ENCODE assay signal across 27 mouse cellular contexts in the genomic region with DNA sequence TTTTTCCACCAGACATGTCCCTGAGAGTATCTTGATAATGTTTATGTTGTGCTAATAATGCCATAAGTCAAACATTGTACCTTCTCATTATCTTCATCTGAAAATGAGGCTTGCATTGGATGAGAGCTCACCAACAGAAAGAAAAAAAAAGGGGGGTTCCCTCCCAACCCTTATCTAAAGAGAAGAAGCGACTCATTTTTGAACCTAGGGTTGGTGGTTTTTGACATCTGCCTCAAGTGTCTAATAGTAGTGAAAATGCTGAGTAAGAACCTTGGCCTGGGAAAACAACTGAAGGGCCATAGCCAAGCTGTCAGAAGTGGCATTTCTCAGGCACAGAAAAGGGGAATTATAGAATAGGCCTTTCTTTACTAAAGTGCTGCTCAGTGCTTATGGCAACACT.
A peak's percentile ranks its signal among the peaks of the same experiment; 100 is the strongest.
DNase-seq lines count a peak whose midpoint lies in the region; ATAC-seq and TF ChIP-seq lines count a peak whose summit lies in the region.
"Had no signal": no experiment of that assay in that cellular context is flagged by ENCODE, and none has a peak within 500 bp of the region (broad histone marks: within the 10 kb centered on the region; RNA-seq: fewer than 3 reads in every experiment).

No protein-coding gene starts in this region.

- DNase-seq in forebrain, postnatal 0 days = no peak
- no peak for DNase-seq in midbrain, embryonic 11.5 days (ENCODE audit: low spot score, missing footprints)
- DNase-seq in cerebellum, adult 8-10 months = no peak
- DNase-seq in layer of hippocampus, adult 11-12 months (ENCODE audit: low spot score) = no peak
- DNase-seq: adrenal gland, adult 8-10 months; adrenal gland, postnatal 25 days; cerebellum, adult 11-12 months; cerebellum, adult 9-10 months; cerebellum, postnatal 14 days; gastrocnemius, postnatal 10 days; gastrocnemius, postnatal 36 days; heart, adult 11 months; heart, postnatal 10 days; heart, postnatal 36 days had no signal

- H3K4me2 ChIP-seq in forebrain, postnatal 0 days (ENCODE audit: low read depth) = no peak overlapping the region
- no peak overlapping the region for H3K4me2 ChIP-seq in midbrain, embryonic 11.5 days
- H3K4me2 ChIP-seq: embryonic facial prominence, embryonic 12.5 days; embryonic facial prominence, embryonic 15.5 days; heart, embryonic 12.5 days; heart, embryonic 15.5 days; hindbrain, embryonic 13.5 days; intestine, embryonic 15.5 days had no signal

- H3K27me3 ChIP-seq in forebrain, postnatal 0 days (ENCODE audit: insufficient read depth, low read length) = no peaks in the 10 kb centered on the region
- no peaks in the 10 kb centered on the region for H3K27me3 ChIP-seq in midbrain, embryonic 11.5 days (ENCODE audit: control insufficient read depth, insufficient read depth, low read length)
- H3K27me3 ChIP-seq: embryonic facial prominence, embryonic 12.5 days; embryonic facial prominence, embryonic 15.5 days; hindbrain, embryonic 13.5 days; intestine, embryonic 15.5 days had no signal

- no peaks in the 10 kb centered on the region for H3K9me3 ChIP-seq in forebrain, postnatal 0 days (ENCODE audit: low read length)
- H3K9me3 ChIP-seq in midbrain, embryonic 11.5 days (ENCODE audit: control insufficient read depth, low read length) = no peaks in the 10 kb centered on the region
- H3K9me3 ChIP-seq: embryonic facial prominence, embryonic 12.5 days; embryonic facial prominence, embryonic 15.5 days; heart, embryonic 12.5 days; heart, embryonic 15.5 days; hindbrain, embryonic 10.5 days; hindbrain, embryonic 13.5 days; intestine, embryonic 15.5 days had no signal

- no peak overlapping the region for H3K9ac ChIP-seq in forebrain, postnatal 0 days
- H3K9ac ChIP-seq in midbrain, embryonic 11.5 days (ENCODE audit: low read length) = no peak overlapping the region
- H3K9ac ChIP-seq: embryonic facial prominence, embryonic 12.5 days; embryonic facial prominence, embryonic 15.5 days; heart, embryonic 12.5 days; heart, embryonic 15.5 days; hindbrain, embryonic 13.5 days; intestine, embryonic 15.5 days had no signal

- 91% methylated on average over 1 of the region's 1 CpGs for WGBS in forebrain, postnatal 0 days
- WGBS in midbrain, embryonic 11.5 days = 86% methylated on average over 1 of the region's 1 CpGs

- H3K27ac ChIP-seq in forebrain, postnatal 0 days (ENCODE audit: low read depth, low read length) = no peak overlapping the region
- H3K27ac ChIP-seq in midbrain, embryonic 11.5 days (ENCODE audit: low read depth, low read length) = no peak overlapping the region
- H3K27ac ChIP-seq: embryonic facial prominence, embryonic 12.5 days; embryonic facial prominence, embryonic 15.5 days; heart, embryonic 15.5 days; hindbrain, embryonic 10.5 days; hindbrain, embryonic 13.5 days; intestine, embryonic 15.5 days had no signal

- ATAC-seq in CD4-positive, CD25-positive, alpha-beta regulatory T cell, adult 4 months = peak; percentile 32
- peak; percentile 32 for ATAC-seq in activated CD4-positive, CD25-positive, alpha-beta regulatory T cell, adult 4 months
- ATAC-seq in megakaryocyte, adult 5-6 weeks (ENCODE audit: poor library complexity, severe bottlenecking) = peak; percentile 16; the same call in 1 of the 2 replicates
- ATAC-seq in forebrain, postnatal 0 days = no peak
- ATAC-seq in midbrain, embryonic 11.5 days (ENCODE audit: low FRiP score) = no peak
- ATAC-seq: forebrain, embryonic 14.5 days; hindbrain, embryonic 16.5 days; intestine, embryonic 15.5 days had no signal

- H3K4me3 ChIP-seq in forebrain, postnatal 0 days (ENCODE audit: low read depth, low read length) = no peak overlapping the region
- H3K4me3 ChIP-seq in midbrain, embryonic 11.5 days (ENCODE audit: low read depth, low read length) = no peak overlapping the region
- H3K4me3 ChIP-seq: embryonic facial prominence, embryonic 12.5 days; embryonic facial prominence, embryonic 15.5 days; heart, embryonic 12.5 days; heart, embryonic 15.5 days; hindbrain, embryonic 10.5 days; hindbrain, embryonic 13.5 days; intestine, embryonic 15.5 days had no signal

- TF ChIP-seq CTCF in forebrain, postnatal 0 days (IDR thresholded peaks at IDR 0.05; ENCODE audit: low read depth) = no peak

- H3K36me3 ChIP-seq in forebrain, postnatal 0 days (ENCODE audit: insufficient read depth) = no peaks in the 10 kb centered on the region
- no peaks in the 10 kb centered on the region for H3K36me3 ChIP-seq in midbrain, embryonic 11.5 days (ENCODE audit: control insufficient read depth, insufficient read depth, low read length)
- H3K36me3 ChIP-seq: embryonic facial prominence, embryonic 12.5 days; embryonic facial prominence, embryonic 15.5 days; G1E; heart, embryonic 12.5 days; heart, embryonic 15.5 days; hindbrain, embryonic 10.5 days; hindbrain, embryonic 13.5 days; intestine, embryonic 15.5 days had no signal

- no peaks in the 10 kb centered on the region for H3K4me1 ChIP-seq in forebrain, postnatal 0 days (ENCODE audit: insufficient read depth)
- peaks cover 2% of the 10 kb centered on the region; the same call in 1 of the 2 replicates for H3K4me1 ChIP-seq in midbrain, embryonic 11.5 days (ENCODE audit: control insufficient read depth, insufficient read depth, low read length)
- H3K4me1 ChIP-seq: heart, embryonic 15.5 days had no signal

Comparison
In these comparisons a context has a peak if more than half of its experiments do, and no peak if none do; other contexts are left out.
1. ATAC-seq: peak in CD4-positive, CD25-positive, alpha-beta regulatory T cell, adult 4 months (single experiment), activated CD4-positive, CD25-positive, alpha-beta regulatory T cell, adult 4 months (single experiment) and megakaryocyte, adult 5-6 weeks (single experiment); none in forebrain, postnatal 0 days (single experiment) and midbrain, embryonic 11.5 days (single experiment).